In genomic region chr1:23773039-23773438, GRCm38 (mm10) we compare ENCODE assay signal across 30 mouse cellular contexts. TPM values are rescaled to one million over a fixed set of nuclear protein-coding genes. Genes with fewer than 3 reads are reported as not detected.
"Had no signal": no experiment of that assay in that cellular context is flagged by ENCODE, and none has a peak within 500 bp of the region (broad histone marks: within the 10 kb centered on the region; RNA-seq: fewer than 3 reads in every experiment).

No protein-coding gene starts in this region.

- H3K27me3 ChIP-seq: embryonic facial prominence, embryonic 12.5 days; embryonic facial prominence, embryonic 13.5 days; embryonic facial prominence, embryonic 15.5 days; forebrain, embryonic 12.5 days; forebrain, embryonic 13.5 days had no signal

- H3K9me3 ChIP-seq: embryonic facial prominence, embryonic 10.5 days; embryonic facial prominence, embryonic 12.5 days; embryonic facial prominence, embryonic 13.5 days; embryonic facial prominence, embryonic 15.5 days; forebrain, embryonic 10.5 days; forebrain, embryonic 12.5 days; forebrain, embryonic 13.5 days; heart, embryonic 10.5 days had no signal

- H3K4me2 ChIP-seq: embryonic facial prominence, embryonic 12.5 days; embryonic facial prominence, embryonic 13.5 days; embryonic facial prominence, embryonic 15.5 days; forebrain, embryonic 12.5 days; forebrain, embryonic 13.5 days had no signal

- H3K9ac ChIP-seq: embryonic facial prominence, embryonic 12.5 days; embryonic facial prominence, embryonic 13.5 days; embryonic facial prominence, embryonic 15.5 days; forebrain, embryonic 12.5 days; forebrain, embryonic 13.5 days had no signal

- ATAC-seq: forebrain, embryonic 13.5 days; forebrain, embryonic 14.5 days; forebrain, embryonic 16.5 days had no signal

- DNase-seq: cerebellum, adult 9-10 months; cerebellum, adult 9-11 months; cerebellum, postnatal 10 days; cerebellum, postnatal 14 days; cerebellum, postnatal 25 days; cerebellum, postnatal 36 days; embryo, embryonic 11 days; gastrocnemius, adult 2 months; gastrocnemius, postnatal 10 days; gastrocnemius, postnatal 14 days; gastrocnemius, postnatal 25 days; gastrocnemius, postnatal 36 days; heart, adult 18-20 months; heart, adult 2 months had no signal

- H3K4me3 ChIP-seq: embryonic facial prominence, embryonic 10.5 days; embryonic facial prominence, embryonic 12.5 days; embryonic facial prominence, embryonic 13.5 days; embryonic facial prominence, embryonic 15.5 days; erythroblast, embryonic 14.5 days; forebrain, embryonic 10.5 days; forebrain, embryonic 12.5 days; forebrain, embryonic 13.5 days; gastrocnemius, adult 2 months; heart, adult 2 months; heart, embryonic 10.5 days had no signal

- H3K4me1 ChIP-seq: embryonic facial prominence, embryonic 10.5 days; embryonic facial prominence, embryonic 12.5 days; embryonic facial prominence, embryonic 13.5 days; embryonic facial prominence, embryonic 15.5 days; forebrain, embryonic 10.5 days; forebrain, embryonic 12.5 days; forebrain, embryonic 13.5 days; heart, embryonic 10.5 days had no signal

- H3K36me3 ChIP-seq: embryonic facial prominence, embryonic 10.5 days; embryonic facial prominence, embryonic 12.5 days; embryonic facial prominence, embryonic 13.5 days; embryonic facial prominence, embryonic 15.5 days; forebrain, embryonic 10.5 days; forebrain, embryonic 12.5 days; heart, embryonic 10.5 days had no signal

- H3K27ac ChIP-seq: embryonic facial prominence, embryonic 10.5 days; embryonic facial prominence, embryonic 12.5 days; embryonic facial prominence, embryonic 13.5 days; embryonic facial prominence, embryonic 15.5 days; forebrain, embryonic 10.5 days; forebrain, embryonic 12.5 days; forebrain, embryonic 13.5 days; gastrocnemius, adult 2 months; heart, adult 2 months; heart, embryonic 10.5 days had no signal

RNA-seq across cellular contexts. Expression of gene B3gat2, which starts 11.5 kb away (rescaled TPM):
- total RNA-seq: gastrocnemius, adult 18-20 months; gastrocnemius, adult 2 months; gastrocnemius, adult 8-10 months; gastrocnemius, postnatal 10 days; gastrocnemius, postnatal 14 days; gastrocnemius, postnatal 25 days; gastrocnemius, postnatal 36 days; gastrocnemius, postnatal 4 days; granulocyte monocyte progenitor cell, adult 5-6 weeks; heart, adult 18-20 months; heart, adult 2 months; heart, adult 8-10 months had no signal
- polyA plus RNA-seq: heart, adult 2 months had no signal
